Mouse (Mus musculus) limb, embryonic 14.5 days (tissue): ENCODE results near the gene Son. TPM values are rescaled to one million over a fixed set of nuclear protein-coding genes. Genes with fewer than 3 reads are reported as not detected.

Source experiments
- ATAC-seq: fragments of 200-750 bp; cut with Nextera tagmentation; 2 replicates; pipeline ENCODE4 v1.8.0; 2017; ENCODE audit warnings: low read depth, moderate number of reproducible peaks, moderate TSS enrichment; ENCODE audit not compliant: low FRiP score
- DNase-seq: peaks from one replicate; pipeline ENCODE4 v3.0.0-alpha.2; 2015; ENCODE audit warnings: low spot score
- H3K27ac ChIP-seq: fragments of 300-500 bp; sonication (generic); replicated peaks from 2 replicates; pipeline ENCODE4 v1.5.1; 2014; ENCODE audit warnings: low read depth, mild to moderate bottlenecking, low read length, moderate library complexity, mixed read lengths
- H3K27me3 ChIP-seq: fragments of 300-500 bp; sonication (generic); 2 replicates; pipeline ENCODE4 v1.6.1; 2014; ENCODE audit warnings: low read length, mixed read lengths; ENCODE audit not compliant: control insufficient read depth, insufficient read depth
- H3K36me3 ChIP-seq: fragments of 300-500 bp; sonication (generic); 2 replicates; pipeline ENCODE4 v1.6.1; 2014; ENCODE audit warnings: mild to moderate bottlenecking, low read length, moderate library complexity, mixed read lengths; ENCODE audit not compliant: control insufficient read depth, insufficient read depth
- H3K4me1 ChIP-seq: fragments of 300-500 bp; sonication (generic); 2 replicates; pipeline ENCODE4 v1.6.1; 2014; ENCODE audit warnings: antibody characterized with exemption, low read length, mixed read lengths; ENCODE audit not compliant: control insufficient read depth, insufficient read depth
- H3K4me2 ChIP-seq: fragments of 300-500 bp; sonication (generic); replicated peaks from 2 replicates; pipeline ENCODE4 v1.6.1; 2014; ENCODE audit warnings: low read depth, mild to moderate bottlenecking, low read length, moderate library complexity; ENCODE audit not compliant: severe bottlenecking
- H3K4me3 ChIP-seq: fragments of 300-500 bp; sonication (generic); replicated peaks from 2 replicates; pipeline ENCODE4 v1.5.1; 2014; ENCODE audit warnings: low read length
- H3K9ac ChIP-seq: fragments of 300-500 bp; sonication (generic); 2 replicates; pipeline ENCODE4 v1.6.1; 2014; ENCODE audit warnings: mild to moderate bottlenecking, low read depth, low read length, moderate library complexity; ENCODE audit not compliant: severe bottlenecking
- H3K9me3 ChIP-seq: fragments of 300-500 bp; sonication (generic); 2 replicates; pipeline ENCODE4 v1.6.1; 2016; ENCODE audit warnings: low read length; ENCODE audit not compliant: control insufficient read depth
- POLR2A ChIP-seq: fragments of 200-500 bp; IDR thresholded peaks from 2 replicates; pipeline ENCODE4 v1.8.0; 2012; ENCODE audit warnings: inconsistent platforms, mild to moderate bottlenecking, moderate library complexity, borderline replicate concordance; ENCODE audit not compliant: insufficient read depth, insufficient read length; ENCODE audit errors: extremely low read depth
- WGBS: fragments of 180-500 bp; shearing (Covaris S2); extraction: QIAGEN DNeasy Blood & Tissue Kit; methylation state at CpG from one replicate; pipeline ENCODE4 v1.1.7; 2014; 5-methylcytosine and 5-hydroxymethylcytosine counted together
- polyA plus RNA-seq, 2 experiments: library from polyadenylated mRNA; depleted of rRNA in 1 of 2; stranded (reverse) in 1 of 2; unstranded in 1 of 2; fragments of >200 nt; fragmentation: Nextera tagmentation in 1 of 2; extraction: Ambion mirVana in 1 of 2; gene quantifications; 2 replicates each; pipeline versions ENCODE4 v1.2.1 to v1.2.3; 2012 to 2014

The Son gene
- polyA plus RNA-seq, 2 experiments, result 180 to 354 TPM

- TF ChIP-seq POLR2A, result no peak
- Histone ChIP-seq H3K9me3 (no peaks in the 10 kb centered on the region), H3K4me3 (no peak overlapping the region), H3K9ac (no peak overlapping the region), H3K27ac (no peak overlapping the region), H3K36me3 (peaks cover 38% of the 10 kb centered on the region), H3K27me3 (no peaks in the 10 kb centered on the region), H3K4me1 (peaks cover 8% of the 10 kb centered on the region; the same call in 1 of the 2 replicates), H3K4me2 (no peak overlapping the region)
- ATAC-seq (no peak), DNase-seq (no peak)
- WGBS, result 85% methylated on average over 5 of the region's 5 CpGs
Observed at GRCm38 (mm10) chr16:91685526-91685925, 38.2 kb downstream of the Son start.

- Histone ChIP-seq H3K27ac (no peak overlapping the region), H3K4me3 (no peak overlapping the region), H3K9me3 (no peaks in the 10 kb centered on the region), H3K36me3 (peaks cover 42% of the 10 kb centered on the region), H3K4me1 (peaks cover 8% of the 10 kb centered on the region; the same call in 1 of the 2 replicates), H3K27me3 (no peaks in the 10 kb centered on the region), H3K4me2 (no peak overlapping the region), H3K9ac (no peak overlapping the region)
- WGBS, result 82% methylated on average over 5 of the region's 5 CpGs
- no peak for DNase-seq
- no peak for ATAC-seq
- no peak for TF ChIP-seq POLR2A
Observed at GRCm38 (mm10) chr16:91686369-91686768, 39.1 kb downstream of the Son start.

GRCm38 (mm10) chr16:91688023-91688618, 40.8 kb downstream of the Son start:
- TF ChIP-seq POLR2A, result no peak
- DNase-seq (no peak), ATAC-seq (peak; percentile 27; the same call in 1 of the 2 replicates)
- Histone ChIP-seq H3K4me2 (peak overlapping the region; percentile 86), H3K4me3 (peak overlapping the region; percentile 90), H3K27ac (0 out of 2 replicates have a peak overlapping the region, but pooled peaks have one; percentile 48), H3K9ac (peak overlapping the region; percentile 87), H3K9me3 (no peaks in the 10 kb centered on the region), H3K27me3 (no peaks in the 10 kb centered on the region), H3K36me3 (peaks cover 26% of the 10 kb centered on the region), H3K4me1 (peaks cover 8% of the 10 kb centered on the region; the same call in 1 of the 2 replicates)
- under 1% methylated on average over 29 of the region's 51 CpGs for WGBS

- WGBS, result under 1% methylated on average over 43 of the region's 71 CpGs
- H3K4me3 ChIP-seq, result peak within 1 kb of the TSS; percentile 90
- peaks cover 21% of the 10 kb centered on the region for H3K36me3 ChIP-seq
- ATAC-seq (peak; percentile 98), DNase-seq (peak; percentile 91)
- H3K4me2 ChIP-seq, result peak within 1 kb of the TSS; percentile 86
- H3K9me3 ChIP-seq, result no peaks in the 10 kb centered on the region
- TF ChIP-seq POLR2A, result peak; percentile 73; the same call in 1 of the 2 replicates
- H3K9ac ChIP-seq, result peak within 1 kb of the TSS; percentile 87
- no peaks in the 10 kb centered on the region for H3K27me3 ChIP-seq
- peaks cover 8% of the 10 kb centered on the region; the same call in 1 of the 2 replicates for H3K4me1 ChIP-seq
- H3K27ac ChIP-seq, result peak within 1 kb of the TSS; percentile 59
Observed at GRCm38 (mm10) chr16:91688619-91689334, 41.5 kb downstream of the Son start, which contains the start of gene Donson. Donson (minus strand) TSS chr16:91688770.

- Histone ChIP-seq H3K9ac (no peak overlapping the region), H3K27me3 (no peaks in the 10 kb centered on the region), H3K27ac (no peak overlapping the region), H3K36me3 (peaks cover 16% of the 10 kb centered on the region), H3K4me2 (no peak overlapping the region), H3K9me3 (no peaks in the 10 kb centered on the region), H3K4me3 (0 out of 2 replicates have a peak overlapping the region, but pooled peaks have one; percentile 1), H3K4me1 (peaks cover 8% of the 10 kb centered on the region; the same call in 1 of the 2 replicates)
- TF ChIP-seq POLR2A, result no peak
- no peak for ATAC-seq
- DNase-seq, result no peak
- 42% methylated on average over 7 of the region's 7 CpGs for WGBS
Observed at GRCm38 (mm10) chr16:91689791-91690190, 42.5 kb downstream of the Son start.
